Mouse (Mus musculus) erythroblast, embryonic 14.5 days (primary cell): ENCODE results near the gene Adipor2.

Experiments
- GATA1 ChIP-seq: IDR thresholded peaks from 2 replicates; pipeline ENCODE4 v1.6.1; 2012; ENCODE audit warnings: low read length, inconsistent platforms, mixed read lengths
- TAL1 ChIP-seq: IDR thresholded peaks from 3 replicates; pipeline ENCODE4 v1.6.1; 2012; ENCODE audit warnings: low read length, inconsistent platforms, mixed read lengths

DNA sequence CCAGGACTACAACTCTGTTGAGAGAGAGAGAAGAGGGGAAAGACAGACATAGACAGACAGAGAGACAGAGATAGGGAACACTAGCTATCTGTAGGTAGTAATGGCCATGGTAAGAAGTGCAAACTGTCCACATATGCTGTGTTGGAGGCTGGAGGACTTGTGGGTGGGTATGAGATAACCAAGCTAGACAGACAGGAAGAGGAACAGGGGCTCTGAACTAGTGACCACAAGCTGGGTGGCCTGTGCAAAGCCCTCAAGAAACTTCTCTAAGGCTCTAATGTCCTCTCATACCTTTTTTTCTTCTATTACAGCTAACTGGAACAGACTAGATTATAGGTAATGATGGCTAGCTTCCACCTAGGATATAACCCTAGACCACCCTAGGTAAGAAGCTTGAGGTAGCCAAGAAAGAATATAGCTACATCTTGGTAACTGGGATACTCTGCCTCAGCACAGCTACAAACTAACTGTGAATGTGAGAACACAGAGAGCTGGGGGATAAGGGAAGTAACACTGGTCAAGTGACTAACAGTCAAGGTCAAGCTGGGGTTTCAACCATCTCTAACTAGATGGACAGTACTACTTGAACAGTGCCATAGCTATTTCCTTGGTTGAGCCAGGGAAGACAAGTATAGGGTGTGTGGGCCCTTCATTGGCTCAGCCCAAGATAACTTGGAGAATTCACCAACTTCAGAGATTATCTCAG is 44.4 kb downstream of the Adipor2 start:
- TF ChIP-seq TAL1 (no peak), GATA1 (no peak)
